Mouse (Mus musculus) right cerebral cortex, postnatal 25 days (tissue): ENCODE data around the gene Dhx34.

Source experiments
- DNase-seq: peaks from one replicate; pipeline ENCODE4 v3.0.0; 2022

Dhx34 gene

GRCm38 (mm10) chr7:16208781-16209665 is 12.8 kb downstream of the Dhx34 start:
- no peak for DNase-seq

DNA sequence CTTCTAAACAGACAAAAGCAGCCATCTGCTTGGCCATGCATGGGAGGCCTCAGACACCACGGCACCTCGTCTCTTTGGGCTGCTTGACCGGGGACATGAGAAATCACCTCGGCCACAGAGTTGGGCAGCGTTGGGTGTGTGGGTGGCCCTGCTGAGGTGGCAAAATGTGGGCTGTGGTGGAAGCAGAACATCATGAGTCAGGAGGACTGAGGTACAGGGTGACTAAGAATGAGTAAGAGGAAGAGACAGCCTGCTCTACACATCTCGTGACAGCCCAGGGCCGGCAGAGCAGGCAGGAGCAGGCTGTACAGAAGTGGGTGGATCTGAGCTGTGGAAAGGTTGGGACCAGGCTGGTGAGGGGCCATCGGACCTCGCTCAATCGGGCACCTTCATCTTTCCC is 14.3 kb downstream of the Dhx34 start:
- peak; percentile 60 for DNase-seq

- DNase-seq = no peak
Measured at GRCm38 (mm10) chr7:16207076-16207475, 14.8 kb downstream of the Dhx34 start.

DNA sequence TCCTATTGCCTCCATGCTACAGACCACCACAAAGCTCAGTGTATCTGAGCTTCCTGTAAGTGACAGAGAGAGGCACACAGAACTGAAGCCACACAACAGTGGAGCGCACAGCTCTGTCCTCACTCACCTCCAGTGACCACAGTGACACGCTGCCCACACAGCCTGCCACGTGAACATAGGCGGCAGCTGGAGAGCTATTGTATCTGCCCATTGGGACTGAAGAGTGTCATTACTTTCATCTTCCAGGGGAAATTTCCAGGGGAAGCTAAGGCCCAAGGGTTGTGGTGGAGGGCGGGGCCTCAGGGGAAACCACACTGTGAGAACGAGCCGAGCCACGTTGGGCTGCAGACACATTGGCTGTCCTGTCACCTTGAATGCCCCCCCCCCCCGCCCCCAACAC is 17.0 kb downstream of the Dhx34 start:
- DNase-seq = no peak

DNA sequence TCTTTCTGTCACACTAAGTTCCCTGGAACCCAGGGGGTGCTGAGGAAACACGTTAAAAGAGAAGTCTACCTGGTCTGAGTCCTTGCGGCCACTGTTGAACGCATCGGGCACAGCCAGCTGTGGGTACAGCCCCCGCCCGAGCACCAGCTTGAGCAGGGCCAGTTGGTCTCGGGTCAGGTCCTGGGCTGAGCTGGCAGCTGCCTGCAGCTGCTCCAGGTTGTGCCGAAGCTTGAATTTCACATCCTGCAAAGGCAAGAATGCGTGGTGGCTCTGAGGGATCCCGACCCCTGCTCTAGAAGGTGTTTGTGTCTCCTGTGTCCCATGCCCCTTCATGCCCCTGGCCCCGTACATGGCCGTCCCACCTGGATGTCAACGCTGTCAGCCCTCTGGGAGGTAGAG is 18.3 kb downstream of the Dhx34 start:
- DNase-seq = no peak

DNA sequence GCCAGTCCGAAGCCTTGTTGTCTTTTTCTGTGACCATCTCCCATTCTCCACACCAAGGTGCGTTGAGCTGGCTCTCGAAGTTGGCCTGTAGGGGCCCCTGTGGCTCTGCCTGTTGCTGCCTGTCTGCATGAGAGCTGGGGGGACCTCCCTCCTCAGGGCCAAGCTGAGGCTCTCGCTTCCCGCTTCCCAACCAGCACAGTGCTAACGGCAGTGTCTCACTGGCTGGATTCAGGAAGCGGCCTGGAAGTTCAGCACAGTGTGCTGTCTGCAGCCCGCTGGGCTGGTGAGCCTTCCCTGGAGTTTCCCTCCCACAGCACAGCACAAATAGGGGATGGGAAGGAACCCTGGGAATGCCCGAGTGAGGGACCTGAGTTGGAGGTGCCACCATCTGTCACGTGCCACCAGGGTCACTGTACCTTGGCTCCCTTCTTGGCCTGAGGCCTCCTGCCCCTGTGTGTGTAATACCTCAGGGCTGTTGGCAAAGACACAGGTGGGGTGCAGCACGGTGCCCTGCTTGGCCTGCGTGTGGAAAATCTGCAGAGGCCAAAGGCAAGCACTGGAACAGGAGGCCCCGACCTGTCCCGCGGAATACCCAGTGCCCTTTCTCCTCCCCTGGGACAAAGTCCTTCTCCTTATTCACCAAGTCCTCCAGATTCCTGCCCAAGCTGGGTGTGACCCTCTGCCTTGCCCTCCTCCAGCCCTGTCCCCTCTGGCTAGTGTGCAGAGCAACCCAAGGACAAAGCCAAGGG is 18.9 kb downstream of the Dhx34 start:
- DNase-seq = no peak

GRCm38 (mm10) chr7:16201136-16201535 is 20.7 kb downstream of the Dhx34 start:
- DNase-seq = no peak

- DNase-seq = no peak
Measured at GRCm38 (mm10) chr7:16198540-16198939, 23.3 kb downstream of the Dhx34 start.

DNA sequence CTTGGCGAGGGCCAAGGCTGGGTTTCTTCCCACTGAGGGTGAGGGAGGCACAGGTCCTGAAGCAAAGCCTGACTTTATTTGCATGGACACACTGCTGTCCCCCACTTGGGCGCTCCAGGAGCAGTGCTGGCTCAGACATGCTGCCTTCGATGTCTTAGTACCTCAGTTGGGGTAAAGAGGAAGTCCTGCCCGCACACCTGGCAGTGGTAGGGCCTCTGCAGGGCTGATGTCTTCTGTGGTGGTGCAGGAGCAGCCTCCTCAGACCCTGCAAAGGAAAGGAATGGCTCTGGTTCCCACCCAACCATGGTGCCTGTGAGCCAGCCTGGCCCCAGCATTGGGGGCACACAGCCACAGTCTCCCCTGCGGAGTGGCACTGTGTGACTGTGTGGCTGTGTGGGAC is 24.7 kb downstream of the Dhx34 start:
- no peak for DNase-seq

GRCm38 (mm10) chr7:16196616-16197015 is 25.2 kb downstream of the Dhx34 start:
- DNase-seq = no peak

DNA sequence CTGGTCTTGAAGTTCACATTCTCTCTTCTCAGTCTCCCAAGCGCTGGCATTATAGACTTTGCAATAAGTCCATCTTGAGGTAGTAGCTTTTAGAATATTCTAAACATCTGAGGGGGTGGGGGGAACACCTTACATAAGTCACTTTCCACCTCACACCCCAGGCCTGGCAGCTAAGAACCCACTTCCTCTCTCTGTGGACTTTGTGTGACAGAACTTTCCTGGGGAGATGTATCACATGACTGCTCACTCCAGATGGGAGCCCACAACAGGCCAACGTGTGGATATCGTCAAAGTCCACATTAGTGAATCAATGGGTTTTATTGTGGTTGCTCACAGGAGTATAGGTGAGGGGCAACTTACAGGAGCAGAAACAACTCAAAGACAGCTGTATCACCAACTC is 28.1 kb downstream of the Dhx34 start:
- DNase-seq = no peak

- DNase-seq = peak; percentile 66
Measured at GRCm38 (mm10) chr7:16192315-16192714, 29.5 kb downstream of the Dhx34 start.

GRCm38 (mm10) chr7:16187494-16187893 is 34.3 kb downstream of the Dhx34 start:
- no peak for DNase-seq

DNA sequence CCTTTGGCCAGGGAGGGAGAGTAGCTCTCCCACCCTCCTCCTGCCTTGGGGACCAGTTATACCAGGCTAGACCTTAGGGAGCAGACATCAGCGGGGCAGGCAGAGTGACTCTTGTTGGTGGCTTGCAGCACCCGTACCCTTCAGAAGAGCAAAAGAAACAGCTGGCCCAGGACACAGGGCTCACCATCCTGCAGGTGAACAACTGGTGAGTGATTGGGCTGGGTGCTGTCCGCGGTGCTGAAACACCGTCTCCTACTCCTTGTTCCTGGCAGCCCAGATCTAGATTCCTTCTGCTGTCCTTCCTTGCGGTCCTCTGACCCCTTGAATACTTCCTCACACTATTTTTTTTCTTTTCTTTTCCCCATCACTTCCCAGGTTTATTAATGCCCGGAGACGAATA is 38.2 kb downstream of the Dhx34 start:
- no peak for DNase-seq

GRCm38 (mm10) chr7:16178114-16178513 is 43.7 kb downstream of the Dhx34 start:
- DNase-seq = no peak

GRCm38 (mm10) chr7:16175542-16175931 is 46.3 kb downstream of the Dhx34 start:
- DNase-seq = no peak

DNA sequence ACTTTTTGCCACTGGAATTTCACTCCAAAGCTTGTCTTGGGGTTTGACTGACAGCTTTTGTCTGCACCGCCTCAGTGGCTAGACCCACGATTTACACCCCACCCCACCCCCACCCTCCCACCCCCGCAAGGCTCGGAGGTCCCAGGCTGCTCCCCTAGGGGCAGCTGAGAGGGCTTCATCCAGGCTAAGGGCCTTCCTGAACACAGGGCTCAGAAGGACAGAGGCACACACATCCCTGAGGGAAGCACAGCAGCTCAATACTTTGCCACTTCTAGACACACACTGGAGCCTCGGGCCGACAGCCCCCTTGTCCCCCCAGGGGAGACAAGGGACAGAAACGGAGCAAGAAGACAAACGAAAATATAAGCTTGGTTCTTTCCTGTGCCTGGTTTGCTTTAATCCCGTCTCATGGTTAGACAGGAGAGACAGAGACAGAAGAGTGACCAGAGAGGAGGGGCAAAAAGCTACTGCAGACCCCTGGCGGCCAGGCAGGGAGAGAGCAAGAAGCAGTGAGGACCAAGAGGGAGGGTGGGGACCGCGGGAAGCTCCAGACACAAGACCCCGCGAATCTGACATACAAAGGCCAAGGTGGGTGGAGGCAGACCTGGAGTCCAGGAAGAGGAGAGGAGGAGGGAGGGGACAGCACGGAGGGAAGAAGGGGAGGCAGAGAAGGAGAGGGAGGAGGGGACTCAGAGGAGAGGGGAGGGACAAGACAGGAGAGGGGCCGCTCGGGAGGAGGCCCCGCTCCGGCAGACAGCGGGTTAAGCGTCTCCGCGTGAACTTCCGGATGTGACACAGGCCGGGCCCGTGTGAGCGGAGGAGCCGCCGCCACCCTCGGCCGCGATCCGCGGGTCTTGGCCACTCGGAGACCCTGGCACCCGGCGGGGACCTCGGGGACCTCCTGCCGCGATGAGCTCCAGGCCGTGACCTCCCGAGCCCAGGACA is 47.0 kb downstream of the Dhx34 start, which contains the start of gene Meis3:
Gene Meis3 (plus strand): TSS at position 494 of the 945 bp plus-strand sequence.
- peak; percentile 59 for DNase-seq

DNA sequence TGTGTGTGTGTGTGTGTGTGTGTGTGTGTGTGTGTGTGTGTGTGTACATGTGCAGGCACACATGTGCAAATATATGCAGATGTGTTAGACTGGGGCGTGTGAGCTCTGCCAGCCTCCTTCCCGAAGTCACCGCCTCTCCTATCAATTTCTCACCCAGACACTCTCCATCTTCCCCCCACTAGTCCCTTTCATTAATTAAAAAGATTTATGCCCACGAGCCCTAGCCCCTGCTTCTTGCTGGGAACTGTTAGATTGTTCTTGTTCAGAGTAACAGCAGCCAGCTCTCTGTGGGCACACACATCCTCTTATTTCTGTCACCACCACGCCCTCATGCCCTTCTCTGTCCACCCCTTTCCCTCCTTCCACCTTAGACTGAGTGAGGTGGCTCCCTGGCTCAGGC is 48.7 kb downstream of the Dhx34 start:
- DNase-seq = no peak

DNA sequence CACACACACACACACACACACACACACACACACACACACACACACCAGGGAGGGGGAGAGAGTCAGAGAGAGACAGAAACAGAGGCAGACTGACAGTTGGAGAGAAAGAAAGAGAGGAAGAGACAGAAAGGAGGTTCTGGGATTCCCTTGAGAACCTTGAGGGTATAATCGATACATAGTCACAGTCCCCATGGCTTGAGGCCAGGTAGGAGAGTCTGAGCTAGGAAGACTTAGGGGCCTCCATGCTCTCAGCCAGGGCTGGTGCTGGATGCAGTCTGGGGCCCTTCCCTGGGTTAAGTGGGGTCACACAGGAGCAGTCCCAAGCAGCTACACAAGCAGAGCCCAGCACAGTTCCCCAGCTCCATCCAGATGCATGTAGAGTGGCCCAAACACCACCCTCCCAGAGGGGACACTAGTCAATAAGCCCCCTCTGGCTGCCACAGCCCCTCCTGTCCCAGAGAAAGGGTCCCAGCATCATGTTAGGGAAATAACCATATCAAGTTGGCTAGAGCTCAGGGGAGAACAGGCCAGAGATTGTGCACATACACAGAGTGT is 49.2 kb downstream of the Dhx34 start:
- DNase-seq = no peak

GRCm38 (mm10) chr7:16172141-16172581 is 49.7 kb downstream of the Dhx34 start:
- DNase-seq = no peak

DNA sequence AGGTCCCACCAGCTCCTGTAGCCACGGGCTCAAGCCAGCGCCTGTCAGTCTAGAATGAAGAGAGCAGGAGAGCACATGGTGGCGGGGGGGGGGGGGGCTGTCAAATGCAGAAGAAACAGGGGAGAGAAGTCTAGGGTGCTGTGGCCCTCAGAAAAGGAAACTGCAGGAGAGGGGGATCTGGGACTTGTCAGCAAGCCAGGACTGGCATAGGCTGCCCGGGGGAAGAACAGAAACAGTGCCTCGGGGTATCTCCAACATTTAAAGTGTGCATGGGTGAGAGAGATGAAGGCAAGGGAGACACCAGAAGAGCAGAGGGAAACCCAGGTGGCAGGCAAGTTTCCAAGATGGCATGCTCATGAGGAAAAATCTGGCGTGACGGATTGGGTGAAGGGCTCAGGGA is 59.8 kb downstream of the Dhx34 start:
- no peak for DNase-seq

- no peak for DNase-seq
Measured at GRCm38 (mm10) chr7:16161302-16161701, 60.5 kb downstream of the Dhx34 start.

DNA sequence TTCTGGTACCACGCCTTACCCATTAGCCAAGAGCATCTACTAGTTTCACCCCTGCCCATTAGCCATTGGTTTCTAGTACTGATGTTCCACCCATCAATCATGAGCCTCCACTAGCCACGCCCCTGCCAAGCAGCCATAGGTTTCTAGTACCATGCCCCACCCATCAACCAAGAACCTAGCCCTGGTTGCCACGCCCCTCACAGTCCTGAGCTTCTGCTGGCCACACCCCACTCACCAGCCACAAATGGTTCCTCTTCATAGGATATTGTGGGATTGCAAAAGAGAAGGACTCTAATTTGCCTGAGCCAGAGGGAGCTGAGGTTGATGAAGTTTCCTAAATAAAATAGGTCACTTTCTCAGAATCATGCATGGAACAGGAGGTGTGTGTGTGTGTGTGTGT is 61.1 kb downstream of the Dhx34 start:
- no peak for DNase-seq
